Mouse (Mus musculus): ENCODE measurements around the gene Slc19a1. TPM values are rescaled to one million over a fixed set of nuclear protein-coding genes. Genes with fewer than 3 reads are reported as not detected.

The Slc19a1 gene
- polyA plus RNA-seq, 1 experiment from 2014 or later, result 44.9 TPM

DNA sequence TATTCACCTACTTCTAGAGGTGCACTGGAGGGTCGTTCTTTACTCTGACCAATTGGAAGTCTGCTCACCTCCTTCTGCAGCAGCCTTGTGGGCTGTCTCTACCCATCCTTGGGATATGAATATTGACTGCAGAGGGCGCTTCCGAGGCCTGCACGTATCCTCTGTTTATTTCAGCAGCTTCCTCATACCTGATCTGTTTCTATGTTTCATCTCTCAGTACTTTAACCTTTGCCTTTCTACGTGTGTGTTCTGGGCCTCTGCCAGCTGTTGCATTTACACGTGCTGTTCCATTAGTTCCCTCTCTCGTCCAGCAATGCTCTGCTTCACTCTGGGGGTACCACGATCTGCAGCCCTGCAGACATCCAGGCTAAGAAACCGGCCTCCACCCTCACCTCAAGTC is 14.4 kb upstream of the Slc19a1 start:
- H3K27me3 ChIP-seq (replicated peaks), result peaks cover 9% of the 10 kb centered on the region
- no peak for ATAC-seq
- no peak overlapping the region for H3K9ac ChIP-seq

DNA sequence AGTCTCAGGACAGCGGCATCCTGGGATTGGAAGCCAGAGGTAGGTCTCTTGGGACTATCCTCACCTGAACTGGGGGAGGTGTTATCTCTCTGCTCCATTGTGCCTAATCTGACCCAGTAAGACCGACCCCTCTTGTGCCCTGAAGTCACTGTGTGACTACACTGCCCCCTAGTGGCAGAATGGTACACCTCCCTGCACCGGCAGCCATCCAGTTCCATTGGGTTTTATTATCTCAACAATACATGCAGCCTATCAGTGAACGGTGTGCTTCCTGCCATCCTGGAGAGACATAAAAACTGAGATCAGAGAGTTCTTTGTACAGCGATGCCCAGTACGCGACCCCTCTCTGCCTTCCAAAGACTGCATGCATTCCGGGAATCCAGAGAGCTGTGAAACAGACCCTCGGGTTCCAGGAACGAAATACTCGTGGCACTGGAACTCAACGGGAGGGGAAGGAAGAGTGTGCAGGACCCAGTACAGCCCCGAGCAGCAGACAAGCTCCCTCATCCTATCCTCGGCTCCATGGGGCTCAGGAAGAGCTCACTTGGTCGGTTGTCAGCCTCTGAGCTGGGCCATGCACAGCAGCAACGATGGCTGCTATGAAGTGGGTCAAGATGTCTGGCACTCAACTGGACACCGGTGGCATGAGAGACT is 10.5 kb upstream of the Slc19a1 start:
- no peaks in the 10 kb centered on the region for H3K9me3 ChIP-seq (replicated peaks)
- no peak overlapping the region for H3K9ac ChIP-seq
- peak; percentile 48 for ATAC-seq
- H3K27me3 ChIP-seq (replicated peaks), result peaks cover 25% of the 10 kb centered on the region
- H3K27ac ChIP-seq, result no peak overlapping the region
- H3K36me3 ChIP-seq, result no peaks in the 10 kb centered on the region
- WGBS (ENCODE audit: insufficient replicate concordance), result 22% methylated on average over 17 of the region's 17 CpGs
- peak overlapping the region; percentile 40 for H3K4me2 ChIP-seq
- H3K4me3 ChIP-seq, result no peak overlapping the region
- peaks cover 13% of the 10 kb centered on the region for H3K4me1 ChIP-seq

More for the DNA sequence above, 14.4 kb upstream of the Slc19a1 start:
- WGBS (ENCODE audit: insufficient replicate concordance), result 61% methylated on average over 9 of the region's 9 CpGs
- Histone ChIP-seq H3K27ac (no peak overlapping the region), H3K4me1 (peaks cover 10% of the 10 kb centered on the region), H3K4me3 (no peak overlapping the region), H3K36me3 (no peaks in the 10 kb centered on the region), H3K9me3 (replicated peaks) (no peaks in the 10 kb centered on the region), H3K4me2 (no peak overlapping the region)

GRCm38 (mm10) chr10:77022301-77023130 is 9.5 kb upstream of the Slc19a1 start:
- Histone ChIP-seq H3K4me1 (peaks cover 13% of the 10 kb centered on the region), H3K27ac (no peak overlapping the region), H3K4me2 (no peak overlapping the region), H3K36me3 (no peaks in the 10 kb centered on the region), H3K4me3 (no peak overlapping the region), H3K27me3 (replicated peaks) (peaks cover 25% of the 10 kb centered on the region), H3K9me3 (replicated peaks) (no peaks in the 10 kb centered on the region), H3K9ac (no peak overlapping the region)
- ATAC-seq, result no peak
- WGBS (ENCODE audit: insufficient replicate concordance), result 70% methylated on average over 13 of the region's 13 CpGs

GRCm38 (mm10) chr10:77024231-77024630 is 7.8 kb upstream of the Slc19a1 start:
- Histone ChIP-seq H3K9me3 (replicated peaks) (no peaks in the 10 kb centered on the region), H3K27me3 (replicated peaks) (peaks cover 25% of the 10 kb centered on the region), H3K4me3 (no peak overlapping the region), H3K27ac (no peak overlapping the region), H3K9ac (no peak overlapping the region), H3K36me3 (no peaks in the 10 kb centered on the region), H3K4me1 (peaks cover 13% of the 10 kb centered on the region), H3K4me2 (no peak overlapping the region)
- 48% methylated on average over 5 of the region's 5 CpGs for WGBS (ENCODE audit: insufficient replicate concordance)
- ATAC-seq, result no peak

DNA sequence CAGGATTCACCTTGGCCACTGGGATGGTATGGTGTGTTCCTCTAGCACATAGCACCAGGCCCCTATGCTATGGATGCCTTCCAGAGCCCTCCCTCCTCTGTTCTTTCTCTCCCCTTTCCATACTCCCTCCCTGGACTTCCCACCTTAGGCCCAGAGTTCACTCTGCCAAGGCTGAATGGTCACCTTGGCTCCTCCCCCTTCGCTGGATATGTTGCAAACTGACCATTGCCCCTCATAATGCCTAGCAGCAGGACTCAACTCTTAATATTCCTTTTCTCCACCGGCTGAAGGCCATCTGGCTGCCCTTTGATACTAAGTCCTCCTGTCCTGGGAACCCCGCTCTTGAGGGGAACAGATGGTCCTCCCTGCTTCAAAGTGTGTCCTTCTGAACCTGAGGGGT is 5.1 kb upstream of the Slc19a1 start:
- Histone ChIP-seq H3K36me3 (no peaks in the 10 kb centered on the region), H3K4me1 (peaks cover 11% of the 10 kb centered on the region), H3K4me3 (no peak overlapping the region), H3K9ac (no peak overlapping the region), H3K27me3 (replicated peaks) (peaks cover 48% of the 10 kb centered on the region), H3K4me2 (no peak overlapping the region), H3K27ac (no peak overlapping the region), H3K9me3 (replicated peaks) (no peaks in the 10 kb centered on the region)
- 55% methylated on average over 3 of the region's 3 CpGs for WGBS (ENCODE audit: insufficient replicate concordance)
- no peak for ATAC-seq

GRCm38 (mm10) chr10:77028782-77029296 is 3.2 kb upstream of the Slc19a1 start:
- Histone ChIP-seq H3K27me3 (replicated peaks) (peaks cover 42% of the 10 kb centered on the region), H3K9ac (no peak overlapping the region), H3K4me1 (peaks cover 26% of the 10 kb centered on the region), H3K4me2 (no peak overlapping the region), H3K36me3 (no peaks in the 10 kb centered on the region), H3K27ac (no peak overlapping the region), H3K9me3 (replicated peaks) (no peaks in the 10 kb centered on the region), H3K4me3 (no peak overlapping the region)
- 61% methylated on average over 6 of the region's 6 CpGs for WGBS (ENCODE audit: insufficient replicate concordance)
- ATAC-seq, result no peak

DNA sequence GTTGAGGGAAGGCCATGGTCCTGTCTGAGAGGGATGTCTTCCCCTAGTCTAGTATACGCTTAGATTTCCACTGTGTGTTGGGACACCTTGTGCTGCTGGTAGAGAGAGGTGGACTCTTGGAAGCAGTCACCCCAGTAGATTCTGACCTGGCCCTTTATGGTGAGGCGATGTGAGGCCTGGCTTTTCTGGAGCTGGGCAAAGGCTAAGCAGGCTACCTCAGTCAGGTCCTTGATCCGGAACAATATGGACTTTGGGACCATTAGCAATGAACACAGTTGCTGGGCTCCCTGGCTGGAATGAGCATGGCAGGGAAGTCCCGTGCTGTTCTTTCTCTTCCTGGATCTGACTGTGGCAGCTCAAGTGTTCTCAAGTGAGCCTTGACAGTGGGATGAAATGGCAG is 2.3 kb upstream of the Slc19a1 start:
- peaks cover 42% of the 10 kb centered on the region for H3K27me3 ChIP-seq (replicated peaks)
- H3K9ac ChIP-seq, result no peak overlapping the region
- H3K4me3 ChIP-seq, result no peak overlapping the region
- no peaks in the 10 kb centered on the region for H3K36me3 ChIP-seq
- ATAC-seq, result no peak
- H3K4me2 ChIP-seq, result no peak overlapping the region
- H3K27ac ChIP-seq, result no peak overlapping the region
- H3K4me1 ChIP-seq, result peaks cover 32% of the 10 kb centered on the region
- WGBS (ENCODE audit: insufficient replicate concordance), result 72% methylated on average over 4 of the region's 4 CpGs
- H3K9me3 ChIP-seq (replicated peaks), result no peaks in the 10 kb centered on the region

- Histone ChIP-seq H3K4me1 (peaks cover 40% of the 10 kb centered on the region), H3K9ac (no peak overlapping the region), H3K27me3 (replicated peaks) (peaks cover 36% of the 10 kb centered on the region), H3K9me3 (replicated peaks) (no peaks in the 10 kb centered on the region), H3K36me3 (no peaks in the 10 kb centered on the region), H3K4me2 (no peak overlapping the region), H3K27ac (no peak overlapping the region), H3K4me3 (no peak overlapping the region)
- WGBS (ENCODE audit: insufficient replicate concordance), result 66% methylated on average over 5 of the region's 5 CpGs
- ATAC-seq, result no peak
Measured at GRCm38 (mm10) chr10:77030666-77031065, 1.4 kb upstream of the Slc19a1 start.

- peak overlapping the region; percentile 94 for H3K4me2 ChIP-seq
- ATAC-seq, result peak; percentile 88
- peaks cover 44% of the 10 kb centered on the region for H3K4me1 ChIP-seq
- H3K4me3 ChIP-seq, result peak overlapping the region; percentile 66
- peaks cover 17% of the 10 kb centered on the region for H3K36me3 ChIP-seq
- H3K9me3 ChIP-seq (replicated peaks), result no peaks in the 10 kb centered on the region
- peak overlapping the region; percentile 3; the same call in 1 of the 2 replicates for H3K27ac ChIP-seq
- H3K9ac ChIP-seq, result peak overlapping the region; percentile 71
- WGBS (ENCODE audit: insufficient replicate concordance), result under 1% methylated on average over 49 of the region's 49 CpGs
- peaks cover 30% of the 10 kb centered on the region; the same call in 1 of the 2 replicates for H3K27me3 ChIP-seq (replicated peaks)
Measured at GRCm38 (mm10) chr10:77032591-77033322, 716 bp downstream of the Slc19a1 start.

- H3K9ac ChIP-seq, result peak overlapping the region; percentile 71
- no peaks in the 10 kb centered on the region for H3K9me3 ChIP-seq (replicated peaks)
- peaks cover 30% of the 10 kb centered on the region; the same call in 1 of the 2 replicates for H3K27me3 ChIP-seq (replicated peaks)
- peak overlapping the region; percentile 66 for H3K4me3 ChIP-seq
- H3K27ac ChIP-seq, result peak overlapping the region; percentile 3; the same call in 1 of the 2 replicates
- ATAC-seq, result peak; percentile 68
- H3K36me3 ChIP-seq, result peaks cover 24% of the 10 kb centered on the region
- under 1% methylated on average over 30 of the region's 30 CpGs for WGBS (ENCODE audit: insufficient replicate concordance)
- H3K4me1 ChIP-seq, result peaks cover 44% of the 10 kb centered on the region
- H3K4me2 ChIP-seq, result peak overlapping the region; percentile 94
Measured at GRCm38 (mm10) chr10:77033323-77034025, 1.4 kb downstream of the Slc19a1 start.

DNA sequence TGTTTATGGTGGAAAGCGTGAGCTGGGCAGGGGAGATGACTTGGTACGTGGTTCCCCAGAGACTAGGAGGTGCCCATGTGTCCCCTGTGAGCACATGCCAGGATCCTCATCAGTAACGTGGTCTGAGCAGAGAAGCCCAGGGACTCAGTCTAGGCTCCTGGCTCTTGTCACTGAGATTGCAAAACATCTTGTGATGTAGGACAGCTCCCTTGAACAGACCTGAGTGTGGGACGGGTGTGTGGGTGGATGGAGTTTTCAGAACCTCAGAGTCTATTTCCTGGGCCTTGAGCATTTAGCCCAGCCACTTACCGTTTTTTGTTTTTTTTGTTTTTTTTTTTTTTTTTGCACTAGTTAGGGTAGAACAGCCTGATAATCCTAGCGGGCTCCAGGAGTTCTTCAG is 3.4 kb downstream of the Slc19a1 start:
- Histone ChIP-seq H3K9me3 (replicated peaks) (no peaks in the 10 kb centered on the region), H3K36me3 (peaks cover 44% of the 10 kb centered on the region), H3K4me2 (peak overlapping the region; percentile 94), H3K4me1 (peaks cover 44% of the 10 kb centered on the region), H3K27ac (no peak overlapping the region), H3K9ac (peak overlapping the region; percentile 71), H3K27me3 (replicated peaks) (peaks cover 16% of the 10 kb centered on the region; the same call in 1 of the 2 replicates), H3K4me3 (peak overlapping the region; percentile 66)
- ATAC-seq, result no peak
- WGBS (ENCODE audit: insufficient replicate concordance), result 61% methylated on average over 6 of the region's 6 CpGs
